Comparison of ENCODE assay signal across 7 mouse cellular contexts in genomic region chr14:41004201-41005141, GRCm38 (mm10). TPM values are rescaled to one million over a fixed set of nuclear protein-coding genes. Genes with fewer than 3 reads are reported as not detected.
DNase-seq lines count a peak whose midpoint lies in the region; ATAC-seq lines count a peak whose summit lies in the region.

No protein-coding gene starts in this region.

- ATAC-seq in heart, embryonic 15.5 days (replicated peaks; ENCODE audit: insufficient number of reproducible peaks, insufficient read depth, low FRiP score, low read depth), result 0 out of 2 replicates have a peak, but pooled peaks have one; percentile 32
- peak; percentile 38; the same call in 1 of the 2 replicates for ATAC-seq in midbrain, embryonic 15.5 days (replicated peaks)

- peak; percentile 87 for DNase-seq in adrenal gland, postnatal 10 days
- DNase-seq in embryo, embryonic 9.5 days (ENCODE audit: extremely low spot score), result peak; percentile 50
- DNase-seq in kidney, postnatal 14 days, result peak; percentile 90
- no peak for DNase-seq in left cerebral cortex, adult 18-20 months (ENCODE audit: low spot score in 2 of 2)
- DNase-seq in layer of hippocampus, postnatal 25 days (ENCODE audit: extremely low spot score in 1 of 2, low spot score in 1 of 2), result no peak

- no peaks in the 10 kb centered on the region for H3K36me3 ChIP-seq in heart, embryonic 15.5 days
- no peaks in the 10 kb centered on the region for H3K36me3 ChIP-seq in midbrain, embryonic 15.5 days (replicated peaks)

- peaks cover 7% of the 10 kb centered on the region for H3K4me1 ChIP-seq in heart, embryonic 15.5 days (replicated peaks)
- peaks cover 11% of the 10 kb centered on the region for H3K4me1 ChIP-seq in midbrain, embryonic 15.5 days

- no peaks in the 10 kb centered on the region for H3K27me3 ChIP-seq in heart, embryonic 15.5 days
- no peaks in the 10 kb centered on the region for H3K27me3 ChIP-seq in midbrain, embryonic 15.5 days (replicated peaks)

- peak overlapping the region; percentile 51 for H3K4me2 ChIP-seq in heart, embryonic 15.5 days
- H3K4me2 ChIP-seq in midbrain, embryonic 15.5 days, result peak overlapping the region; percentile 26

- WGBS in heart, embryonic 15.5 days, result 32% methylated on average over 22 of the region's 22 CpGs
- 13% methylated on average over 22 of the region's 22 CpGs for WGBS in midbrain, embryonic 15.5 days

- H3K27ac ChIP-seq in heart, embryonic 15.5 days, result no peak overlapping the region
- no peak overlapping the region for H3K27ac ChIP-seq in midbrain, embryonic 15.5 days

- H3K4me3 ChIP-seq in heart, embryonic 15.5 days, result 0 out of 2 replicates have a peak overlapping the region, but pooled peaks have one; percentile 14
- no peak overlapping the region for H3K4me3 ChIP-seq in midbrain, embryonic 15.5 days

- no peak overlapping the region for H3K9ac ChIP-seq in heart, embryonic 15.5 days
- no peak overlapping the region for H3K9ac ChIP-seq in midbrain, embryonic 15.5 days

- no peaks in the 10 kb centered on the region for H3K9me3 ChIP-seq in heart, embryonic 15.5 days (replicated peaks)
- no peaks in the 10 kb centered on the region for H3K9me3 ChIP-seq in midbrain, embryonic 15.5 days

RNA-seq across cellular contexts. Expression of gene Fam213a, which starts 9.1 kb away (rescaled TPM):
- total RNA-seq in adrenal gland, postnatal 10 days (2021), result 100 to 1,000 TPM; 230 to 232 TPM
- polyA plus RNA-seq in heart, embryonic 15.5 days (2015; fragmentation: Nextera tagmentation; extraction: Ambion mirVana), result 42.9 and 44.8 TPM in 2 replicates
- polyA plus RNA-seq in midbrain, embryonic 15.5 days (2015; fragmentation: Nextera tagmentation; extraction: Ambion mirVana), result 85.6 and 88.5 TPM in 2 replicates
- 100 to 1,000 TPM; 128 to 132 TPM for total RNA-seq in left cerebral cortex, adult 18-20 months (2021)
- 100 to 1,000 TPM; 160 to 181 TPM for total RNA-seq in layer of hippocampus, postnatal 25 days (2021)

RNA-seq across cellular contexts. Expression of gene Tspan14, which starts 37.9 kb away (rescaled TPM):
- total RNA-seq in adrenal gland, postnatal 10 days (2021), result 10 to 100 TPM; 50.0 to 53.8 TPM
- polyA plus RNA-seq in heart, embryonic 15.5 days (2015; fragmentation: Nextera tagmentation; extraction: Ambion mirVana), result 32.7 and 50.9 TPM in 2 replicates
- polyA plus RNA-seq in midbrain, embryonic 15.5 days (2015; fragmentation: Nextera tagmentation; extraction: Ambion mirVana), result 68.9 and 75.2 TPM in 2 replicates
- 10 to 100 TPM; 41.8 to 45.3 TPM for total RNA-seq in left cerebral cortex, adult 18-20 months (2021)
- total RNA-seq in layer of hippocampus, postnatal 25 days (2021), result 10 to 100 TPM; 40.9 to 41.0 TPM

Comparison
In these comparisons a context has a peak if more than half of its experiments do, and no peak if none do; other contexts are left out.
1. DNase-seq: peak in adrenal gland, postnatal 10 days (single experiment), embryo, embryonic 9.5 days (single experiment) and kidney, postnatal 14 days (single experiment); none in left cerebral cortex, adult 18-20 months (0 of 2) and layer of hippocampus, postnatal 25 days (0 of 2).